In genomic region chr10:127121066-127121477, GRCm38 (mm10) we compare ENCODE assay signal across 7 mouse cellular contexts. TPM values are rescaled to one million over a fixed set of nuclear protein-coding genes. Genes with fewer than 3 reads are reported as not detected.
DNase-seq lines count a peak whose midpoint lies in the region; ATAC-seq lines count a peak whose summit lies in the region.

Gene Os9 (minus strand): TSS chr10:127121131.

- H3K36me3 ChIP-seq in intestine, embryonic 16.5 days (ENCODE audit: control insufficient read depth, insufficient read depth, low read length) = peaks cover 9% of the 10 kb centered on the region
- peaks cover 4% of the 10 kb centered on the region; the same call in 1 of the 2 replicates for H3K36me3 ChIP-seq in midbrain, embryonic 11.5 days (ENCODE audit: control insufficient read depth, insufficient read depth, low read length)

- peak; percentile 95 for ATAC-seq in intestine, embryonic 16.5 days
- peak; percentile 97 for ATAC-seq in midbrain, embryonic 11.5 days (ENCODE audit: low FRiP score)

- H3K4me3 ChIP-seq in intestine, embryonic 16.5 days (ENCODE audit: low read length) = peak within 1 kb of the TSS; percentile 84
- H3K4me3 ChIP-seq in midbrain, embryonic 11.5 days (ENCODE audit: low read depth, low read length) = peak within 1 kb of the TSS; percentile 89

- under 1% methylated on average over 19 of the region's 19 CpGs for whole genome bisulfite sequencing in intestine, embryonic 16.5 days
- WGBS in midbrain, embryonic 11.5 days = under 1% methylated on average over 19 of the region's 19 CpGs

- H3K9me3 ChIP-seq in intestine, embryonic 16.5 days (ENCODE audit: control insufficient read depth, low read length) = no peaks in the 10 kb centered on the region
- no peaks in the 10 kb centered on the region for H3K9me3 ChIP-seq in midbrain, embryonic 11.5 days (ENCODE audit: control insufficient read depth, low read length)

- no peaks in the 10 kb centered on the region for H3K27me3 ChIP-seq in intestine, embryonic 16.5 days (replicated peaks; ENCODE audit: control insufficient read depth, insufficient read depth, low read length)
- no peaks in the 10 kb centered on the region for H3K27me3 ChIP-seq in midbrain, embryonic 11.5 days (ENCODE audit: control insufficient read depth, insufficient read depth, low read length)

- H3K27ac ChIP-seq in intestine, embryonic 16.5 days (ENCODE audit: low read length) = no peak within 1 kb of the TSS
- no peak within 1 kb of the TSS for H3K27ac ChIP-seq in midbrain, embryonic 11.5 days (ENCODE audit: low read depth, low read length)

- peak within 1 kb of the TSS; percentile 92 for H3K4me2 ChIP-seq in intestine, embryonic 16.5 days (ENCODE audit: low read depth, low read length)
- H3K4me2 ChIP-seq in midbrain, embryonic 11.5 days = peak within 1 kb of the TSS; percentile 94

- H3K9ac ChIP-seq in intestine, embryonic 16.5 days (ENCODE audit: low read depth, low read length) = peak within 1 kb of the TSS; percentile 83
- peak within 1 kb of the TSS; percentile 76 for H3K9ac ChIP-seq in midbrain, embryonic 11.5 days (ENCODE audit: low read length)

- intact Hi-C loops in left cerebral cortex, postnatal 36 days (cut with DNase I) = loop anchor here (5.0 kb wide), 1 partner anchor 106 kb away; no protein-coding TSS in a partner anchor

- H3K4me1 ChIP-seq in intestine, embryonic 16.5 days (ENCODE audit: control insufficient read depth, insufficient read depth, low read length) = peaks cover 14% of the 10 kb centered on the region
- peaks cover 11% of the 10 kb centered on the region for H3K4me1 ChIP-seq in midbrain, embryonic 11.5 days (ENCODE audit: control insufficient read depth, insufficient read depth, low read length)

- DNase-seq in adrenal gland, adult 8-10 months = peak; percentile 97
- peak; percentile 97 for DNase-seq in embryo, embryonic 9.5 days (ENCODE audit: extremely low spot score)
- DNase-seq in gastrocnemius, postnatal 4 days (ENCODE audit: low spot score in 2 of 2) = peak; percentile 90 to 96
- DNase-seq in left cerebral cortex, postnatal 36 days (ENCODE audit: low spot score in 2 of 2) = peak; percentile 92 to 95
- peak; percentile 98 for DNase-seq in midbrain, embryonic 11.5 days (ENCODE audit: low spot score, missing footprints)
- DNase-seq in skeletal muscle tissue, adult 2 months (ENCODE audit: low read depth, low spot score) = peak; percentile 97

RNA-seq across cellular contexts. Expression of gene Os9, which starts in this region (rescaled TPM):
- 100 to 1,000 TPM; 139 to 153 (median 150) TPM for total RNA-seq in adrenal gland, adult 8-10 months (2022)
- 10 to 100 TPM; 42.6 to 42.8 TPM for total RNA-seq in gastrocnemius, postnatal 4 days (2021)
- 110 and 116 TPM in 2 replicates for polyA plus RNA-seq in intestine, embryonic 16.5 days (2015; fragmentation: Nextera tagmentation; extraction: Ambion mirVana)
- total RNA-seq in left cerebral cortex, postnatal 36 days (2021) = 100 to 1,000 TPM; 118 to 119 TPM
- polyA plus RNA-seq in midbrain, embryonic 11.5 days (2014; fragmentation: Nextera tagmentation; extraction: Ambion mirVana) = 43.1 and 49.7 TPM in 2 replicates
